Mouse (Mus musculus): ENCODE measurements around the gene Scimp. TPM values are rescaled to one million over a fixed set of nuclear protein-coding genes. Genes with fewer than 3 reads are reported as not detected.

Gene Scimp
- polyA plus RNA-seq, 2 experiments = 0.10 to 0.51 TPM

DNA sequence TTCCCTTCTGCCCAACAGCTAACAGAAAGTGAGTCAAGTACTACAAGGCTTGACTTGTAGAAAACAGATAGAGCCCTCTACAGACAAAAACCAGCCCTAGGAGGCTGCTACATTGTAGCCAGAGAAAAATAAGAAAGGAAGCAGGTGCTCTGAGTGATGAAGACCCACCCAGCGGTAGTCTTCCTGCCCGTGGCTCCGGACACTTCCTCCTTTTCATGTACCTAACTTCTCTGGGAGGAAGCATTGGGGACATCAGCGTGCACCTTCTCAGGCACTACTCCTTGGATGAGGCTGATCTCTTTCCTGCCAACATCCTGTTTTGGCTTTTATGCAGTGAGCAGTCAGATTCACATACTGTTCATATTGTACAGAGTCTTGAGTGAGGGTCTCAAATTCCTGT, 5.7 kb downstream of the Scimp start:
- Histone ChIP-seq H3K27ac (no peak overlapping the region), H3K36me3 (replicated peaks; ENCODE audit: control insufficient read depth, insufficient read depth, low read depth) (no peaks in the 10 kb centered on the region), H3K4me3 (ENCODE audit: insufficient read depth in 1 of 2, low read depth in 2 of 2, low read length in 2 of 2) (no peak overlapping the region), H3K9me3 (ENCODE audit: control insufficient read depth, low read length) (no peaks in the 10 kb centered on the region), H3K4me2 (ENCODE audit: low read depth) (no peak overlapping the region), H3K4me1 (replicated peaks; ENCODE audit: control insufficient read depth in 2 of 2, insufficient read depth in 2 of 2, low read length in 1 of 2) (peaks cover 0 to 12% of the 10 kb centered on the region in 2 experiments; a peak in 2 of 4 replicates), H3K27me3 (ENCODE audit: control insufficient read depth, insufficient read depth, low read length) (no peaks in the 10 kb centered on the region), H3K9ac (replicated peaks) (no peak overlapping the region)
- ATAC-seq (ENCODE audit: insufficient read depth) = no peak
- TF ChIP-seq EP300 (IDR thresholded peaks at IDR 0.05; ENCODE audit: low read depth) (no peak), CTCF (IDR thresholded peaks at IDR 0.05; ENCODE audit: low read depth) (no peak)
- DNase-seq (ENCODE audit: low read depth in 3 of 3, low spot score in 3 of 3) = no peak
- WGBS (ENCODE audit: insufficient replicate concordance) = 8% methylated on average over 4 of the region's 4 CpGs

- TF ChIP-seq CTCF (IDR thresholded peaks at IDR 0.05; ENCODE audit: low read depth) = no peak
- no peak for TF ChIP-seq EP300 (IDR thresholded peaks at IDR 0.05; ENCODE audit: low read depth)
- Histone ChIP-seq H3K9ac (replicated peaks) (no peak overlapping the region), H3K36me3 (replicated peaks; ENCODE audit: control insufficient read depth, insufficient read depth, low read depth) (no peaks in the 10 kb centered on the region), H3K27me3 (ENCODE audit: control insufficient read depth, insufficient read depth, low read length) (no peaks in the 10 kb centered on the region), H3K9me3 (ENCODE audit: control insufficient read depth, low read length) (no peaks in the 10 kb centered on the region), H3K4me2 (ENCODE audit: low read depth) (no peak overlapping the region), H3K4me1 (replicated peaks; ENCODE audit: control insufficient read depth in 2 of 2, insufficient read depth in 2 of 2, low read length in 1 of 2) (peaks cover 0 to 12% of the 10 kb centered on the region in 2 experiments; a peak in 2 of 4 replicates), H3K27ac (no peak overlapping the region), H3K4me3 (ENCODE audit: insufficient read depth in 1 of 2, low read depth in 2 of 2, low read length in 2 of 2) (no peak overlapping the region)
- 30% methylated on average over 8 of the region's 8 CpGs for WGBS (ENCODE audit: insufficient replicate concordance)
- ATAC-seq (ENCODE audit: insufficient read depth) (no peak), DNase-seq (ENCODE audit: low read depth in 3 of 3, low spot score in 3 of 3) (no peak)
Observed at GRCm38 (mm10) chr11:70805641-70806175, 6.7 kb downstream of the Scimp start.

GRCm38 (mm10) chr11:70804395-70804794, 8.0 kb downstream of the Scimp start:
- Histone ChIP-seq H3K4me1 (replicated peaks; ENCODE audit: control insufficient read depth in 2 of 2, insufficient read depth in 2 of 2, low read length in 1 of 2) (peaks cover 0 to 12% of the 10 kb centered on the region in 2 experiments; a peak in 2 of 4 replicates), H3K27me3 (ENCODE audit: control insufficient read depth, insufficient read depth, low read length) (no peaks in the 10 kb centered on the region), H3K4me2 (ENCODE audit: low read depth) (no peak overlapping the region), H3K36me3 (replicated peaks; ENCODE audit: control insufficient read depth, insufficient read depth, low read depth) (no peaks in the 10 kb centered on the region), H3K9me3 (ENCODE audit: control insufficient read depth, low read length) (no peaks in the 10 kb centered on the region), H3K4me3 (ENCODE audit: insufficient read depth in 1 of 2, low read depth in 2 of 2, low read length in 2 of 2) (no peak overlapping the region), H3K9ac (replicated peaks) (no peak overlapping the region), H3K27ac (no peak overlapping the region)
- 46% methylated on average over 3 of the region's 3 CpGs for WGBS (ENCODE audit: insufficient replicate concordance)
- TF ChIP-seq CTCF (IDR thresholded peaks at IDR 0.05; ENCODE audit: low read depth) (no peak), EP300 (IDR thresholded peaks at IDR 0.05; ENCODE audit: low read depth) (no peak)
- DNase-seq (ENCODE audit: low read depth in 3 of 3, low spot score in 3 of 3) (no peak), ATAC-seq (ENCODE audit: insufficient read depth) (no peak)

- TF ChIP-seq CTCF (IDR thresholded peaks at IDR 0.05; ENCODE audit: low read depth) (no peak), EP300 (IDR thresholded peaks at IDR 0.05; ENCODE audit: low read depth) (no peak)
- H3K36me3 ChIP-seq (replicated peaks; ENCODE audit: control insufficient read depth, insufficient read depth, low read depth) = no peaks in the 10 kb centered on the region
- no peaks in the 10 kb centered on the region for H3K9me3 ChIP-seq (ENCODE audit: control insufficient read depth, low read length)
- no peak overlapping the region for H3K9ac ChIP-seq (replicated peaks)
- H3K4me2 ChIP-seq (ENCODE audit: low read depth) = no peak overlapping the region
- H3K4me1 ChIP-seq (replicated peaks; ENCODE audit: control insufficient read depth in 2 of 2, insufficient read depth in 2 of 2, low read length in 1 of 2) = peaks cover 0 to 12% of the 10 kb centered on the region in 2 experiments; a peak in 2 of 4 replicates
- ATAC-seq (ENCODE audit: insufficient read depth) (no peak), DNase-seq (ENCODE audit: low read depth in 3 of 3, low spot score in 3 of 3) (no peak)
- H3K4me3 ChIP-seq (ENCODE audit: insufficient read depth in 1 of 2, low read depth in 2 of 2, low read length in 2 of 2) = no peak overlapping the region
- no peaks in the 10 kb centered on the region for H3K27me3 ChIP-seq (ENCODE audit: control insufficient read depth, insufficient read depth, low read length)
- WGBS (ENCODE audit: insufficient replicate concordance) = 13% methylated on average over 6 of the region's 6 CpGs
- no peak overlapping the region for H3K27ac ChIP-seq
Observed at GRCm38 (mm10) chr11:70803711-70804200, 8.6 kb downstream of the Scimp start.

- no peak overlapping the region for H3K4me2 ChIP-seq (ENCODE audit: low read depth)
- 29% methylated on average over 2 of the region's 2 CpGs for WGBS (ENCODE audit: insufficient replicate concordance)
- no peak overlapping the region for H3K27ac ChIP-seq
- no peak for ATAC-seq (ENCODE audit: insufficient read depth)
- DNase-seq (ENCODE audit: low read depth in 3 of 3, low spot score in 3 of 3) = no peak
- H3K9me3 ChIP-seq (ENCODE audit: control insufficient read depth, low read length) = no peaks in the 10 kb centered on the region
- no peaks in the 10 kb centered on the region for H3K36me3 ChIP-seq (replicated peaks; ENCODE audit: control insufficient read depth, insufficient read depth, low read depth)
- no peak overlapping the region for H3K4me3 ChIP-seq (ENCODE audit: insufficient read depth in 1 of 2, low read depth in 2 of 2, low read length in 2 of 2)
- no peaks in the 10 kb centered on the region for H3K27me3 ChIP-seq (ENCODE audit: control insufficient read depth, insufficient read depth, low read length)
- H3K9ac ChIP-seq (replicated peaks) = no peak overlapping the region
- TF ChIP-seq CTCF (IDR thresholded peaks at IDR 0.05; ENCODE audit: low read depth) = no peak
- TF ChIP-seq EP300 (IDR thresholded peaks at IDR 0.05; ENCODE audit: low read depth) = no peak
- H3K4me1 ChIP-seq (replicated peaks; ENCODE audit: control insufficient read depth in 2 of 2, insufficient read depth in 2 of 2, low read length in 1 of 2) = peaks cover 0 to 12% of the 10 kb centered on the region in 2 experiments; a peak in 2 of 4 replicates
Observed at GRCm38 (mm10) chr11:70802865-70803261, 9.5 kb downstream of the Scimp start.

Measured in liver, embryonic 14.5 days (tissue).